Mouse (Mus musculus) T-helper 1 cell (primary cell): ENCODE data around the gene Ppargc1a.

Experiments used
- in situ Hi-C: fragments of 300-600 bp; cut with MboI, MseI; formaldehyde crosslinking; loops from one replicate; pipeline ENCODE4 v1.15.1; 2025; ENCODE audit warnings: high pct_unique_total_duplicates

Ppargc1a gene

DNA sequence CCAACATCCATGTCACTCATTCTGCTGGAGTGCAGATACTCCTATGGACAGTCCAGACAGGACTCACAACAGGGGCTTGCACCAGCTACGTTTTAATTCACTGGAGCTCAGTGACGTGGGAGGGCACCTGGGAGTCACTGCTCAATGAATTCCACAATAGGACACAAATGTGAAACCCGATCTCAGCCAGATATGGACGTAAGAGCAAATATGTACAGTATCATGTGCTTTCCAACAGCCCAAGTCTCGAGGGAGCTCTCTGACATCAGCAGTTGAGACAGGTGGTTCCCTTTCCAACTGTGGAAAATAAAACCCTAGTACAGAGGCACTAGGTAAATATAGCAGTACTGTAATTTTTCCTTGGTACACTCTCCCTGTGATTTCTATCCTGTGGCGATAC is at the start of gene Ppargc1a:
TSS of gene Ppargc1a (minus strand) at position 68 of the 400 bp plus-strand sequence.
- in situ Hi-C loops = no loop called here

DNA sequence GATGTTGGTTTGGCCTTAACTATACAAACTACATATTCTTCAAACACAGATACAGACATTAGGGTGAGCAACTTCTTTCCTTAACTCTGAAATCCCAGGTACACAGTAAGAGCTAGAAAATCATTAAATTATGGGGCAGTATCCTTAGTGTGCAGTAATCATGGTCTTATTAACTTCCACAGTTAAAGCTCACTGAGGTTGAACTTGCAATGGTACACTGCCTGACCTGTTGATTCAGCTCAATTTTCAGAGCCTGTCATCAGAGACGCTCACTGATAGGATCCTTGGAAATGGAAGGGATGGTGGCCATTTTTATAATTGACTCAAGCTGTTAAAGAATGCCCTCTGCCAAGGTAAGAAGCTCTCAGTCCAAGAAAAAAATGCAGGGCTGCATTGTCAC is 49.4 kb upstream of the Ppargc1a start:
- in situ Hi-C loops = no loop called here

DNA sequence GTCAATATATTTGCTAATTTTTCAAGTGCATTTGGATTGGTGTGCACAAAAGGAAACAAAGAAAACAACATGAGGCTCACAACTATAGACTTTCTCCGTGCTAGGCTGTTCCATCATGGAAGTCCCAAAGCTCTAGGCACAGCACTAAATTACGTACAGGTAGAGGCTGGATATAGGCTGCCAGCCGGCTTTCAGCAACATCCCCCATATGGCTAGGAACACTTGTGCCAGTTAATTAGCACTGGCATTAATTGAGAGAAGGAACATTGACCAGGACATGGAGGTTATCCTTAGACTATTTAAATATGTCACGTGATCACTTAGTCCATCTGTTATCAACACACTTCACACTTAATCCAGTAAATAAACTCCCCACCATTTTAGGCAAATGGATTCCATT is 44.5 kb upstream of the Ppargc1a start:
- in situ Hi-C loops = no loop called here

DNA sequence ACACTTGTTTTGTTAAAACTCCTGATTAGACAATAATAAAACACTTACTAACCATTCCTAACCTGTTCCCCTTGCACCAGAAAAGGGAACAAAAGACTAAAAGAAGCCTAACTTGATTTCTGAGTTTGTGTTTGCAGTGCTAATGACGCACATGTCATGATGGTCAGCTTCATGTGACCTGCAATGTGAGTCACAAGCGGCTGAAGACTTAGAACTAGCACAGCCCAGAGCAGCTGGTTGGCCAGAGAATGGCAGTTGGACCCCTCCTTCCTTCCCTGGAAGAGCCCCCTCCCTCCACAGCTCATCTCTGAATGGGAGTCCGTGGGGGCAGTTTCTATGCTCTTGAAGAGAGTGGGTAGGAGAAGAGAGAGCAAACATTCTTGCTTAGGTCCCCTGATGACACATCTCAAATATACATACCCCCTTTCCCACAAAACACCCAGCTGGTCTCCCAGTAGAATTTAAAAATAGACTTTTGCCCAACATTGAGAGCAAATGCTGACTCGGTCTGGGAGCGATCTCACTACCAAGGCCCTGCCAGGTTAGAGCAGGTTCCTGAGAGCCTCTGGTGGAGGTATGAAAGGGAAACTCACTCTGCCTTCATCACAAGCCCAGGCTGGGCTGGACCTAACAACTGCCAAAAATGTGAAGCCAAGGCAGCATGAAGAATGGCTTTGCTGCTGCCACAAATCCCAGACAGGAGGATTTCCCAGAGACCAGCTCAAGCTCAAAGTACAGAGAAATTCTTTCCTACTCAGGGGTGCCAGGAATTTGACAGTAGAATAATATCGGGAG is 40.4 kb upstream of the Ppargc1a start:
- in situ Hi-C loops = no loop called here

DNA sequence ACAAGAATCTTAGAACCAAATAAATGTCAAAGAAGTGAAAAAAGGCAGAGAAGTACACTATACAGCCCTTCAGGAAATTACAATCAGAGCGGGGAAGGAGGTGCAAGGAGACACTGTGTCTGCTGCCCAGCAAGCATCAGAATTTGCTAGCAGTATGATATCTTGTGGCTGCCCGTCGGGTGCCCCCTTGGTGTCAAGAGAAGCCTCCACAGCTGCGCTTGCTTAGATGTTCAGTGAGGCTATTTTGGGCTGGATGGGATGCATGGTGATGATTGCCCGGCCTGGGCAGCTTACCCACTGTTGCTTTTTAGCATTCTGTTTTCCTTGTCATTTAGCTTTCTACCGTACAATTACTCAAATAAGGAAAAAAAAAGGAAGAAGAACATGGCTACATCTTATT is 32.0 kb upstream of the Ppargc1a start:
- in situ Hi-C loops = no loop called here

DNA sequence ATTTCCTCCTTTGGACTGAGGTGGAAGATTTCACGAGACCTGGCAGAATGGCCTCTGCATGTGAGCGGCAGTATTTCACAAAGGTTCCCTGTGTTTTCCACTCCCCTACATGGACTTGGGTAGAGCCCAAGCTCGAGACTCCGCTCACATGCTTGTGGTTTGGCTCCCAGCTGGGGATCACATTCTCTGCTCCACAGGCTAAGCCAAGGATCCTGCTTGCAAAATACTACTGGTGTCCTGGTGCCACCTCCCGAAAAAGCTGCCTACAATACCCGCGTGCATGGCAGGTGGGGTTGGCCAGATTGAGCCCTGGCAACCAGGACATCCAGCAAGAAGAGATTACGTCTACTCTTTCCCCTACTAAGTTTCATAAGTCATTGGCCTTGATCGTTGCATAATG is 28.1 kb upstream of the Ppargc1a start:
- in situ Hi-C loops = no loop called here

DNA sequence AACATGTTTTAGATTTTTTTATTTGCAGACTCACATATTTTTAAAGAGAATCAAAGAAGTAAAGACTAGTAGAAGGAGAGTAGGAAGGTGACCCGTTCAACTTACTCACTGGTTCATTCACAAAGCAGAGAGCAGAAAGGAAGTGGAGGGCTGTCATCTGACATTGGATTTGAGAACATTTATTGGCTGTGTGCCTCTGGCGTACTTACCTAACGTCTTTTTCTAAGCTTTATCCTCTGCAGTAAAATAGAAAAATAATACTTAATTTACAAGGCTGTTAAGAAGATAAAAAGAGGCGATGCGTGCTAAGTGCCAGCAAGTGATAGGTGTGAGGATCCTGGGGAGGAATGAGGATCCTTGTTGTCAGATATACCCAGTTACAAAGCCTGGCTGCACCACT is 24.7 kb upstream of the Ppargc1a start:
- in situ Hi-C loops = no loop called here

DNA sequence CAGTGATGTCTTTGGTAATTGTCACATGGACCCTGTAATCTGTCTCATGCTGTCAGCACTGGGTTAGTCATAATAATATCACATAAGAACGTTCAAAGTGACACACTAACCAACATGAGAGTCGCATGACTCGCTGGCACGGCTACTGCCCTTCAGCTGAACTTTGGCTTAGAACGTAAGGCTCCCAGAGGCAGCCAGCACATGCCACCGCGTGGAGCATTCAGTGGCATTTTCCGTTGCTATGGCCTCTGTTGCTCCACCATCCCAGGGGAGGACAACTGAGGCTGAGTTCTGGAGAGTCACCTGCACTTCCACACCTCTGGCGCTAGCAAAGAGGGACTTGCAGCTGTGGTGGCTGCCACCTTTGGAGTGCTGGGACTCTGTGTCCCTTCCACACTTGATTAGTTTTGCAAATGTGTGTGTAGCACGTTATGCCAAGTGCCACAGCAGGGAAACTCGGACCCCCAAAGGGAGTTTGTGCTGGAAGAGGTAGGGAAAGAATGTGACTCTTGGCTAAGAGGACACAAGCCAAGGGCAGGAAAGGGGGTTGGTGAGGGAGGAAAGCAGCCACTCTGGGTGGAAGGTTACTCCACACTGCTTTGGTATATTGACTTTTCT is 24.1 kb upstream of the Ppargc1a start:
- in situ Hi-C loops = no loop called here

DNA sequence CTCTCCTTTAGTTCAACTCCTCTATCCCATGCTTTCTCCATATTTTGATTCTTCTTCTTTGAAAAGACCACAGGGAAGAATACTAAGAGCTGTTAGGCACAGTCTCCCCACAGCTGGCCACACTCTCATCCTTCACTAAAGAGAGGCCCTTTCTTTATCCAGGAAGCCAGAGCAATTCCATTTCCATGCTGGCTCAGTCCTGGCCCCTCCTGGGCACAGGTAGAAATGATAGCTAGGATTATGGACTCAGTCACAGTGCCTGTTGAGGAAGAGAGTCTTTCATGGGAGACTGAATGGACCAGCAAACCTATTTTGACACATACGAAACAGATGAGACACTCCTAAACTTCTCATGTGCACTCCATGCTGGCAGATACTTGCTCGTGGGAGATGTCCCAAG is 18.7 kb upstream of the Ppargc1a start:
- in situ Hi-C loops = no loop called here

DNA sequence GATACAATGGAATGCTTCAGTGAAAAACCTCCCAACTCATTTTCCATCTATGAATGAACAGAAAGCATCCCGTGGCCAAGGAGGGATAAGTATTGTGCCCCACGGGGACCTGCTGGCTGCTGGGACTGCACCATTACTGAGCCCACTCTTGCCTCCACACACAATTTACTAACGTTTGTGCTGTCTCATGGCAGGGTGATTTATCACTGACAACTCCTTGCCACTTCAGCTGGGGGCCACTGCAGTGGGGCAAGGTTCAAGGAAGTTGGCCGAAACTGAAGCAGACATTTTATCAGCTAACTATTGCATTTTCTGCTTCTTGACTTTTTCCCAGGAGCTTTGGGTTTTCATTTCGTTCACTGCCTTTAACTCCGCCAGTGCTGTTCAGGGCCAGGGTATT is 17.5 kb upstream of the Ppargc1a start:
- in situ Hi-C loops = no loop called here

DNA sequence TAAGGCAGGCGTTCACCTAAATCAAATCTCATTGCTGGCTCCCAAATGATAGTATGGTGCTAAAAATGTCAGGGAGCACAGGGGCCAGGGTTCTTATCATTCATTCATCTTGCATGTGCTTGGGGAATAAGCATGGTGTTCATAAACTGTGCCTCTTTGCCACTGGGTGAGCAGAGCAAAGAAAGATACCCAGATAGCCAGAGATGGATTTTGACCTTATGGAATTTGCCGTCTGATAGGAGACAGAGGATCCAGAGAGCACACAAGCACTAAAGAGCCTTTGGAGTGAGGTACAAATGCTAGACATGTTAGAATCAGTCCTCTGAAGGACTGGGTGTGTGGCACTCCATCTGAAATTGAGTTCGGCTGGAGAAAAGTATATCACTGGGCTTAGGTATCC is 16.7 kb upstream of the Ppargc1a start:
- in situ Hi-C loops = no loop called here

DNA sequence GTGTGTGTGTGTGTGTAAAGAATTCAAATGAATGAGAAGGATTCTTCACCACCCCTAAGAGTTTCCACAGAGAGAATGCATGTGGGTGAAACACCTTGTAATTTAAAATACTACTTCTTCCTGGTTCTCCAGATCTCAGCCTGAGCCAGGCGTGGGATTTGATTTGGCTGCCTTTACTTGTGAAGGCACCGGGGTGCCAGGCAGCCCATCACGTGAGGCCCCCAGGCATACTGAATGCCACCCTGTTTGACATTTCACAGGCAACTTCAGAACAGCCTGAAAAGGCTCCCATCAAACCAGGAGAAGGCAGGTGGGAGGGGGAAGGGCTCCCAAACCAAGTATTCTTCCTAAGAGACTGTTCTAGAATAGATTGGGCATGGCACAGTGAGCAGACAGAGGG is 16.1 kb upstream of the Ppargc1a start:
- in situ Hi-C loops = no loop called here

DNA sequence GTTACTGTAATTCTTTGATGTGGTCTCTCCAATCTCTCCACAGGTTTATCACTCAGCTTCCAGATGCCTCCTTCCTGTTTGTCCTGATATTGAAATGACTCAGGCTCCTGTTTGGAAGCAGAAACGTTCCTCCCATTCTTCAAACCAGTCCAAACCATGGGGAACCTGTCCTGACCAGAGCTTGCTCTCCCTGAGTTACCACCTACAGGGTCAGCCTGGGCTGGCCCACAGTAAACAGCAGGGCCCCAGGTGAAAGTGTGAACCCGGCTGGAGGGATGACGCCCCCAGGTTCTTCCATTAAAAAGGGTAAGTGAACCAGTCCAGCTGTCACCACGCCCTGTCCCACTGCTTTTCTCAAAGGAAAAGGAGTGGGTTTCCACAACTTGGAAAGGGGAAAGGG is 15.5 kb upstream of the Ppargc1a start:
- in situ Hi-C loops = no loop called here

DNA sequence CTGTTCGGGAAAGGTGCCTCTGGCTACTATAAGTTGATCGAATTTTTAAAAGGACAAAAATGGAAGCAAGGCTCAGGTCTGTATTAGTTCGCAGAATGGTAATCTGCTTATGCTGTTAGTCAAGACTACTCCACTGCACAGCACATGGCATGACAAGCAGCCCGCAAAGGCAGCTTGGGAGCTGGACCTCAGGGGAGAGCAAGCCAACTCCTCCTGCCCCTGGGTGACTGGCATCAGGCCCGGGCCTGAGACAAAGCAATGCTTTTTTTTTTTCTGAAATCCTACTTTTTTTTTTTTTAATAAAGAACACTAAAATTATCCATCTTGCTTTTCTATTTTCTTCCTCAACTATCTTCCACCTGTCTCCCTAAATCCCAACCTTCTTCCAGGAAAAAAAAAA is 15.1 kb upstream of the Ppargc1a start:
- in situ Hi-C loops = no loop called here

DNA sequence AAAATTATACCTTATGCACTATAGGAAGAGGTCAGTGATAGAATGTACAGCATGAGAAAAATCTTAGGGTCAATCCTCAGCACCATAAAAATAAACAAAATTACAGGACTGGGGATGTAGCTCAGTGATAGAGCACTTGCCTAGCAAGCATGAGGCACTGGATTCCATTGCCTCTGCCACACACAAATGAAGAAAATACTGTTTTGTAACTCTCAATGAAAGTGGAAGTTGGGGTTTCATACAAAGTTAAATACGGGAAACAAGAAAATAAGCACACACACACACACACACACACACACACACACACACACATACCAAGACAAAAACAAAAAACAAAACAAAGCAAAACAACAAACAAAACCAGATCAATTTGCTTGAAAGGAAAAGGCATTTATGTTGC is 10.1 kb upstream of the Ppargc1a start:
- in situ Hi-C loops = no loop called here

DNA sequence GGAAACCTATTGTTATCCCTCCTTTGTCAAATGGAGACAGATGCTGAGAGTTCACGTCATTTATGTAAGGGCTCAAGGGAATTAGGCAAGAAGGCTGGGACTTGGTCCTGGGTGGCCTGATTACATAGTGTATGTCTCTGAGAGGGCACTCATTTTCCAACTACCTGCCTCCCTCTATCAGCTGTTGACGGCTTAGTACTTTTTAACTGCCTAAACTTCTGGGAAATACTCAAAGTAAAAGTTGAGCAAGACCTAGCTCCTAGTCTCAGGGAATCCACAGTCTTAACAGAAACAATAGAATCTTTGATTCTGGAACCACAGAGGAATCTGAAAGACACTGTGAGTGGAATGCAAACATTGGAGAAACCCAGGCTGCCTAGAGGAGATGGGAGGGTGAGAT is 6.2 kb upstream of the Ppargc1a start:
- in situ Hi-C loops = no loop called here

DNA sequence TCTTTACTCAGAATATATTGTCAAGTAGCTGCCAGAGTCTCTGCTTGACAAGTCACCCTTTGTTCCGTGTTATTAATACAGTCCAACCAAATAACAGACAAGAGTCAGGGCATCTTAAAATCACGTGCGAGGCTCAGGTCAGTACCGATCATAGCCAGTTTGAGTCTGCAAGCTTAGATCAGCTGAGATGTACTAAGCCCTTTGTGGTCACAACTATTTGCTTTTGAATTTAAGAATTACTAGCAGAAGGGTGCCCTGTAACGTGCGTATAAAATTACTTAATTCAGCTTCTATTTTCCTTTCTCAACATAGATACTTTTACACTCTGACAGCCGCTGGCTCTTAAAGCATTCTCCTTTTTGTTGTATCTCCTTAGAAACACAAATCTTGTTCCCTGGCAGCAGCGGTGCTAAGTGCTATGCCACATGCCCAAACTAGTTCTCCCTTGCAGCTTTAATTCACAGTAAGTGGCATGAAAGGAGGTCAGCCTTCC is 718 bp upstream of the Ppargc1a start:
- in situ Hi-C loops = no loop called here

DNA sequence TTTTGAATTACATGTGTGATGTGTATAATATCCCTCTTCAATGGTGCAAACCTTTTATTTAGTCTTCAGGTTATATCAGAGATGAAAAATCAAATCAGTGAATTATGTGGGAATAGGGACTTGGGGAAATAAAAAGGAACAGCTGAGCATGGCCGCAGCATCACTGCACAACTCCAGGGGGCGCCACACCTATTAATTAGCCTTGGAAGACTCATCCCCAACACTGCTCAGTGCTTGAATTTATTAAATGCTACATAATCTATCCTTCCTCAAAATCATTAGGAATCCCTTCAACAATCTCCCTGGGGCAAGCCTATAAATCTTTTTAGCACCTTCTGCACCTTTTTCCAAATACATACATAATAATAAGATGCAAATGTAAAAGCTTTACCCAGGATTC is 1.9 kb downstream of the Ppargc1a start:
- in situ Hi-C loops = no loop called here

DNA sequence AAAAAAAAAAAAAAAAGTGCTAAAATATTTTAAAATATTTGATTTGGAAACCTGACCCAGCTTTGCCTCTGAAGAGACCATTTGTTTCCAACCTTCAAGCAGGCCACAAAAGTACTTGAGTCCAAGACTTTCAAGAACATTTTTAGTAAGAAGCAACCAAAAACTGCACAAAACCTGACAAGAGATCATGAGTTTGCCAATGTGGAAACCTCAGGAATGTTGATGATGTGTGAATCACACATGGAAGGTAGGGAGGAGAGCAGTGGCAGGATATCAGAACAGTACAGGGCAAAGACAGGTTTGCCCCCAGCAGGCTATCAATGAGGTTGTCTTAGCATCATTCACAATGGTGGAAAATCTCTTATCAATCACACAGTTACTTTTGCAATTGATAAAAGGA is 2.5 kb downstream of the Ppargc1a start:
- in situ Hi-C loops = no loop called here

DNA sequence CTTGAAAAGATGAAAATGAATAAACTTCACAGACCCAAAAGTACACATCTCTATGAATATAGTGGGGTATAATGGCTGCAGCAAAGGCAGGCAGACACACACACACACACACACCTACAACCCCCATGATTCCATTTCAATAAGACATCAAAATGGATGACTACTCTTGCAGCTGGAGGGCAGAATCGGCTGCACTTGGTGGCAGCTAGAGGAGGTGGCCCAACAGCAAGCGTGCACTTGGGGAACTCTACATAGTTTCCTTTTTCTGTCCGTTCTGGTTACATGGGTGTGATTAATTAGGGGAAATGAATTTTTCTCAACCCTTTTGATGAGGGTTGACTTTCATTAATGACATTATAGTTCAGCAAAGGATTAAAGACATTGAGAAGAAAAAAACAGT is 4.0 kb downstream of the Ppargc1a start:
- in situ Hi-C loops = no loop called here

DNA sequence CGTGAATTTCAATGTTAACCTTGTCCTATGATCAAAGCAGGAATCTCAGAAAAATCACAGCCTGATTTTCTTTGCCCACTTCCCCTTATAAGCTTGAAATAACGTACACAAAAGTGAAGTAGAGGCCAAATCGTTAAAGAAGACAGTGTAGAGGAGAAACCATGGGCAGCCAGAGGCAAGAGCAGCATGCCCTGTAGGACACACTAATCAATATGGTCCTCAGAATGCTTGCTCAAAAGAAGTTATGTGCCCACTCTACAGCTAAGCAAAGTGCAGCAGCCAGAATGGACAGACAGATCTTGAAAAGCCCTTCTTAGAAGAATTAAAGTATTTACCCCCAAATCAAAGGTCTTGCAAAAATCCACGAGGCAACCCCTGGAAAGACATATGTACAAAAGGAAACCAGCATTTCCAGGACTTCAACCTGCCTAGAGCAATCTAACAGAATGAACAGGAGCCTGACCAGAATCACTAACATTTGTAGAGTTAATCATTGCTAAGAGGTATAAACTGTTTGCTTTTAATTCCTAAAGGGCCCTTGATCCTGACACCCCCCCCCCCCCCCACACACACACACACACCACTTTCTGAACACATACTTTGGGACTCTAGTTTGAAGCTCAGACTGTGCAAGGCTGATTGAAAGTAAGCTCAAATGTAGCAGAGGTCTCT is 9.8 kb downstream of the Ppargc1a start:
- in situ Hi-C loops = no loop called here

DNA sequence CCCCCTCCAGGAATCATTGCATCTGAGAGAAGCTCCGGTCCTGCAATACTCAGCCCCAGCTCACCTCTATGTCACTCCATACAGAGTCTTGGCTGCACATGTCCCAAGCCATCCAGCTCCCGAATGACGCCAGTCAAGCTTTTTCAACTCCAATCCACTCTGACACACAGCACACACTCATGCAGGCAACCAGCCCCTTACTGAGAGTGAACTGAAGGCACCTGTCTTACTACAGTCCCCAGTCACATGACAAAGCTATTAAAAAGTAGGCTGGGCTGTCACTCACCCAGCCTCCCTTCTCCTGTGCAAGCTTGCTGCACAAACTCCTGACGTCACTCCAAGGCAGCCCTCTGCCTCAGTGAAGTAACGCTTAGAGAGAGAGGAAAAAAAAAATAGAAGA is 13.9 kb downstream of the Ppargc1a start:
- in situ Hi-C loops = no loop called here

DNA sequence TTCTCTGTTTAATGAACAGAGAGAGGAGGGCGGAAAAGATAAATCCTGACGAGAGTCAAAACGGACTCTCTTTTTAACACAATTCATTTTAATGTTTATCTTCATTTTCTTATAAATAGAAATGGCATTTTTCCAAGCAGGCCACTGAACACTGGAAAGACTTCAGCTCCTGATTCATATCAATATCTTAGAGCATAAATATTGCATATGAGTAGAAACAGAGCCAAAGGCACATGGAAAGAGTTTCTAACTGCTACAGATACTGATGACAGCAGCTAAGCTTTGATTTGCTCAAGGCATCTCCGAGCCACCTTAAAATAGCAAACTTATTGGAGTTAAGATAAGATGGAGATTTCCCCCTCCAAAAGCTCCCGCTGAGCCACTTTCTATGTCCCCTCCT is 14.3 kb downstream of the Ppargc1a start:
- in situ Hi-C loops = no loop called here
